Comparison of ENCODE assay signal across 13 mouse cellular contexts in the genomic region with DNA sequence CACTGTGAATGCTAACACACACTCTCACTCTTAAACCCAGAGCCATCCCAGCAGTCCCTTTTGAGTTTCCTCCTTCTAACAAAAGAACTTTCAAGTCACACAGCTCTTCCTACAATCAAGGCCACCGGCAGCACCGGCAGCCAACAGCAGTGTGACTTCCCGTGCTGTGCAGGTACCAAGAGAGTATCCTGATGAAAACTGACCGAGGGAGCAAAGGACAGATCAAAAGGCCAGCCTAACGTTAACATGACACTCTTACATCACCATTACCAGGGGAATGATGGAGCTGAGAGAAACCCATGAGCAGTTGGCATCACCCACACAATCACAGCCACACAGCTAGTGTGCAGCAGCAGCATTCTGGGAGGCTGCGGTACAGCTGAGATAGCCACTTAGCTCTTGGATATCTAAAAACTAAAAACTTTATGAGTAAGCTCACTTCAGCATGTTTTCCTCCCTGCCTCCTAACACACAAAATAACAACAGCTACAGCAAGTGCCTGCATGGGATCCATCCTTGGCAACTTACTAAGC. TPM values are rescaled to one million over a fixed set of nuclear protein-coding genes. Genes with fewer than 3 reads are reported as not detected.
A peak's percentile ranks its signal among the peaks of the same experiment; 100 is the strongest.
DNase-seq lines count a peak whose midpoint lies in the region; ATAC-seq and TF ChIP-seq lines count a peak whose summit lies in the region.
"Had no signal": no experiment of that assay in that cellular context is flagged by ENCODE, and none has a peak within 500 bp of the region (broad histone marks: within the 10 kb centered on the region; RNA-seq: fewer than 3 reads in every experiment).

No protein-coding gene starts in this region.

- DNase-seq in heart, adult 8-10 months (ENCODE audit: low spot score) = no peak
- peak; percentile 35 for DNase-seq in layer of hippocampus, adult 9-11 months
- DNase-seq in layer of hippocampus, adult 18-20 months (ENCODE audit: low spot score in 2 of 2) = no peak
- DNase-seq in Muller cell, postnatal 12 days (ENCODE audit: inconsistent ontology term) = peak; percentile 45
- DNase-seq in urinary bladder, adult 2 months (ENCODE audit: low spot score) = no peak
- DNase-seq: cerebellum, adult 18-20 months; liver, embryonic 13.5 days; right cerebral cortex, postnatal 25 days; thymus, postnatal 14 days had no signal

- no peak for ATAC-seq in heart, embryonic 12.5 days (ENCODE audit: insufficient number of reproducible peaks, low FRiP score)
- ATAC-seq: inflammation-experienced regulatory T-cells, adult 6 months had no signal

- peaks cover 11% of the 10 kb centered on the region for H3K36me3 ChIP-seq in heart, embryonic 12.5 days

- no peaks in the 10 kb centered on the region for H3K9me3 ChIP-seq in heart, embryonic 12.5 days (replicated peaks)
- H3K9me3 ChIP-seq: liver, embryonic 13.5 days had no signal

- H3K4me1 ChIP-seq in heart, embryonic 12.5 days (replicated peaks) = peaks cover 38% of the 10 kb centered on the region
- H3K4me1 ChIP-seq in embryonic fibroblast, embryonic 13.5 days (ENCODE audit: control insufficient read depth, insufficient read depth, low read length) = peaks cover 24% of the 10 kb centered on the region

- no peak overlapping the region for H3K4me3 ChIP-seq in heart, embryonic 12.5 days
- H3K4me3 ChIP-seq in embryonic fibroblast, embryonic 13.5 days (ENCODE audit: insufficient read depth, low read length) = no peak overlapping the region
- H3K4me3 ChIP-seq: erythroblast, embryonic 14.5 days; liver, embryonic 13.5 days had no signal

- WGBS in heart, embryonic 12.5 days = 25% methylated on average over 6 of the region's 6 CpGs

- H3K9ac ChIP-seq in heart, embryonic 12.5 days = no peak overlapping the region
- H3K9ac ChIP-seq: liver, embryonic 13.5 days had no signal

- no peak for TF ChIP-seq CTCF in embryonic fibroblast, embryonic 13.5 days (IDR thresholded peaks at IDR 0.05; ENCODE audit: borderline replicate concordance, insufficient read depth, low read length)

- no peak for TF ChIP-seq POLR2A in embryonic fibroblast, embryonic 13.5 days (IDR thresholded peaks at IDR 0.05; ENCODE audit: low read depth, low read length)

- H3K27ac ChIP-seq in heart, embryonic 12.5 days (ENCODE audit: poor library complexity, severe bottlenecking) = 0 out of 2 replicates have a peak overlapping the region, but pooled peaks have one; percentile 2
- H3K27ac ChIP-seq in embryonic fibroblast, embryonic 13.5 days (ENCODE audit: insufficient read depth, low read length) = peak overlapping the region; percentile 42

- H3K4me2 ChIP-seq in heart, embryonic 12.5 days = no peak overlapping the region

- no peaks in the 10 kb centered on the region for H3K27me3 ChIP-seq in heart, embryonic 12.5 days (replicated peaks)
- H3K27me3 ChIP-seq: liver, embryonic 13.5 days had no signal

RNA-seq across cellular contexts. Expression of a gene that starts 39.1 kb away (rescaled TPM):
- polyA plus RNA-seq in heart, embryonic 12.5 days (2016; fragmentation: Nextera tagmentation; extraction: Ambion mirVana) = 22.3 and 26.9 TPM in 2 replicates
- total RNA-seq in heart, adult 8-10 months (2022) = 10 to 100 TPM; 43.5 to 48.0 (median 46.9) TPM
- 10 to 100 TPM; 48.8 to 52.6 TPM for total RNA-seq in layer of hippocampus, adult 18-20 months (2021)
- 58.4 and 88.3 TPM in 2 replicates for polyA plus RNA-seq in embryonic fibroblast, embryonic 13.5 days (2011; ENCODE audit: insufficient read length, low read depth, missing spikeins)
- 36.2 and 43.8 TPM in 2 replicates for polyA plus RNA-seq in urinary bladder, adult 2 months (2012; rRNA removed)

Comparison
In these comparisons a context has a peak if more than half of its experiments do, and no peak if none do; other contexts are left out.
1. DNase-seq: peak in layer of hippocampus, adult 9-11 months (single experiment) and Muller cell, postnatal 12 days (single experiment); none in heart, adult 8-10 months (single experiment), layer of hippocampus, adult 18-20 months (0 of 2) and urinary bladder, adult 2 months (single experiment).